Mouse (Mus musculus): ENCODE measurements at regions not wholly inside any gene's neighbourhood (a gene's known extent, or its start where the extent isn't known, plus 50 kb on each side); places are given as distances from the start of the nearest gene placed in this dataset.
"Not testable (repeated sequence)": the region's sequence is repeated elsewhere in the genome, so short reads cannot be mapped to it uniquely, and the experiment has no call there.

GRCm38 (mm10) chrX:129546016-129546415, 203.5 kb upstream of the Diaph2 start:
- DNase-seq (ENCODE audit: low spot score) = no peak

DNA sequence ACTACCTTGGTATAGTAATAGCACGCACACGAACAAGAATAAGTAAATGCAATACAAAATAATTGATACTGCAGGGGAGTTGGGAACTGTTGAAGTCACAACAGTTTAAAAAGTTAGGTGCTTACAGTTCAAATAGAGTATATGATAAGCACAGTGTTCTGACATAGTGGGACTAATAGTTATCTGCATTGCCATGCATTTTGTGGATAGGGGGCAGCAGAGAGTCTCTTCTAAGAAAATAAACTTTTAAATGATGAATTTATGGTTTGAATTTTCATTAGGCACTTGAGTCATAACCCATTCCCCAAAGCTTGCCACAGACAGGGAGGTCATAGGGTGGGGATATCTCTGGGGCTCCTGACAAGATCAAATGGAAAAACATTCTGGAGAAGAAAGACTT, 201.9 kb upstream of the Diaph2 start:
- no peak for DNase-seq (ENCODE audit: low spot score)

DNA sequence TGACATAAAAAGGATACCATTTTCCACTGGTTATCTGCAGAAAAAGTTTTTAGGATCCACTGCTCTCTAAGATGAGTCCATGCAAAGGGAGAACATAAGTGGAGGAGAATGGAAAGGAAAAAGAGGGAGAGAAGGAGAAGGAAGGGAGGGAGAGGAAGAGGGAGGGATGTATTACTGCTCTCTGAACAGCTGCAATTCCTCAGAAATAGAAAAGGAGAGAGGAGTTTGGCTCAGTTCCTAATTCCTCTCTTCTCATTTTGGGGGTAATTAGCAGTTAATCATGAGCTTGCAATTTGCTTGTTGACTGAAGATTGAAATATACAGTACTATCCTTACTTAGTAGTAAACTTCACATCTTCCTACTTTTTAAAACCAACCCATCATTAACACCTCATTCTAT, 193.5 kb upstream of the Diaph2 start:
- DNase-seq (ENCODE audit: low spot score) = no peak

DNA sequence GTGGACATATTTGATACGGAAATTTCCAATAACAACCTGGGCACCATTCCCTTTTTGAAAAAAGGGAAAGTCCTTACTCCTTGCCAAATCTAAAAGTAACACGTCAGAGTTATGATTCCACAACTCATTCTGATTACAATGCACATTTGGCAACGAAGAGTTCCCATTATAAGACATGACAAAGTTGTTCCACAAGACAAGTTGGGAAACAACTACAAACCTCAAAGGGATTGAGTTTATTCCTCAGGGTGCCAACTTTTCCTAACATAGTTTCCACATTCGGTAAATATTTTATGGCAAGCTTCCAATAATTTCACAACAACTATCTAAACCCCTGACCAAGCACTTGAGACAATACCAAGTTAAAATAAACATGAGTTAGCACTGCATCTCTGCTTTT, 150.1 kb upstream of the Diaph2 start:
- DNase-seq (ENCODE audit: low spot score) = peak; percentile 1

DNA sequence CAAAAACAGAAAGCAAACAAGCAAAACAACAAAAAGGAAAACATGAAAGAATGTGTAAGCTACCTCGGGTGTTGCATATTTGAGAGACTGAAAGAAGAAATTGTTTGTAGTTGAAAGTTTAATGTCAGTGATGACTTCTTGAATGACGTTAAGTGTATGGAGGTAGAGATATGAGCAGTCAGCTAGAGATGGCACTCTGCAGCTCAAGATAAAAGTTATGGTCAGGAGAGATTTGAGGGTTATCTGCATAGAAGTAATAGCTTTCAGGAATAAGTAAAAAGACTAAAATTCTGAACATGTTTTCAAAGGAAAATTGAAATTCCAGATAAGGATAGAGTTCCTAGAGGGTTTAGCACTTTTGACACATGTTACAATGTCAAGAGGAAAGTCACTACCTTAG, 141.7 kb upstream of the Diaph2 start:
- no peak for DNase-seq (ENCODE audit: low spot score)

DNA sequence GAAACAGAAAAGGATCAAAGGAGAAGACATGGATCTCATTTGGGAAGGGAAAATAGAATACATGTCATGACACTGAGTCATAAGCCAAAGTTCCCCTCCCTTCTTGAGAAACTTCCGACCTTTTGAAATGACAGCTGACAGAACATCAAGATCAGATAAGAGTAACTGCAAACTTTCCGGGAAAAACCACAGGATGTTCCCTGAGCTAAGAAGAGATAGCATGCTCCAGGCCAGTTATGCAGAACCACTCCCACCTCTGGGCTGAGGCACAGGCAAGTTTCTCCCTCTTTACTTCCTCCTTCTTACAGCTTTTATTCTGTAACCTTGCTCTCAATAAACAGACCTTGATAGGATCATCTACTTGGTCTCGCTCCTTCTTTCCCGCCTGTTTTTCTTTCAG, 138.0 kb upstream of the Diaph2 start:
- DNase-seq (ENCODE audit: low spot score) = not testable (repeated sequence)

DNA sequence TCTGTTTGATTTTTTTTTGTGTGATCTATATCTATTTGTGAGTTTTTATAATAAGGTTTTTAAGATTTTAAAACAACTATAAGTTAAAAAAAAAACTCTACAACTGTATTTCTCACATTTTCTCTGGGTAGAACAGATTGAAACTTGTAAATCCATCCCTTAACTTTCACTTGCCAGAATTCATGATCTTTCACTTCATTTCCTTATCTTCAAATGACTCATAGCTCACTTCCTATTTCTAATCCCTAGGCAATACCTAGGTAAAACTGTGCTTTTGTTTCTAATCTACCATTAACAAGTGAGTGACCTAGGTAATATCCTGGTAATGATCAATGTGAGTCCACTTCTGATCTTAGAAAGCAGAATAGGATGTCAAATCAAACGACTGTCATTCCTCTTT, 112.5 kb upstream of the Diaph2 start:
- DNase-seq (ENCODE audit: low spot score) = no peak

DNA sequence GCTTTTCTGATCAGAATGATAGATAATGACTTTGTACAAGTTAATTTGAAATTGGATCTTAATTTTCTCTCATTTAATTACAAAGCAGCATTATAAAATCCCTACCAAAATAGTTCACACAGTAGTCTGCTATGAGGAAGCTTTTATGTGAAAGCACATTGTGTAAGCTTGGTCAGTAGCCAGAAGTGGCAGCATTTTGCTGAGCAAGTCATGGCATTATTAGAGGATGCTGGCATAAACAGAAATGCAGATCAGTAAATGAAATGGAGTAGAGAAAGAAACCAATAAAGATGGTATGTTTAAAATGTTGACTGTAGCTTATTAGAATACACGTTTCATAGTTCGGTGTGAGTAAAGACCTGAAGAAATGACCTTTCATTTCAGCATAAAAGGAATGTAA, 104.4 kb upstream of the Diaph2 start:
- no peak for DNase-seq (ENCODE audit: low spot score)

GRCm38 (mm10) chrX:129656906-129657305, 92.6 kb upstream of the Diaph2 start:
- no peak for DNase-seq (ENCODE audit: low spot score)

- no peak for DNase-seq (ENCODE audit: low spot score)
These were observed 58.9 kb upstream of the Diaph2 start for GRCm38 (mm10) chrX:129690677-129691076.
